Mouse (Mus musculus) liver, embryonic 14.5 days (tissue): ENCODE measurements around the gene Zscan2.

Experiments used
- CTCF ChIP-seq: IDR thresholded peaks from 2 replicates; pipeline ENCODE4 v1.5.1; 2016; ENCODE audit warnings: antibody characterized with exemption, low read depth, control low read depth
- EP300 ChIP-seq: IDR thresholded peaks from 2 replicates; pipeline ENCODE4 v1.6.1; 2016; ENCODE audit warnings: antibody characterized with exemption, low read depth

GRCm38 (mm10) chr7:80850520-80850919, 10.2 kb upstream of the Zscan2 start:
- no peak for TF ChIP-seq EP300
- no peak for TF ChIP-seq CTCF
